Mouse (Mus musculus) urinary bladder, postnatal 36 days (tissue): ENCODE measurements at regions not wholly inside any gene's neighbourhood (a gene's known extent, or its start where the extent isn't known, plus 50 kb on each side); places are given as distances from the start of the nearest gene placed in this dataset.

ENCODE experiments used
- DNase-seq, 2 experiments: peaks; one replicate each; pipeline ENCODE4 v3.0.0; 2022; ENCODE audit warnings: low spot score in 2 of 2, mixed read lengths in 1 of 2

DNA sequence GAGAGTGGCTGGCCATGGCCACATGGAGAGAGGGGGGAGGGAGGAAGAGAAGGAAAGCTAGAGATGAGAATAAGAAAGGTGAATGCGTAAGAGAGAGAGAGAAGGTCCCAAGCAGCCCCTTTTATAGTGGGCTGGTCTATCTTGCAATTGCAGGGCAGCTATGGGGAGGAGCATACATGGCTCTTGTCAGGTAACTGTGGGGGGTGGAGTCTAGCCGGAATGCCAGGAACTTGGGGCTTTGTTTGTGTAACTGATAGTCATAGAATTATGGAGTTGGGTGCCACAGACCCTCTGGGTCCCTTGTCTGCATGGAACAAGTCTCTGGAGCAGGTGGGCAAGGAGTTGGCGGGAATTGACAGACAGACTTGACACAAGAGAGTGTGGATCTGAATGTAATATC lies 2151.8 kb downstream of the 4930444P10Rik start:
- DNase-seq: no peak

DNA sequence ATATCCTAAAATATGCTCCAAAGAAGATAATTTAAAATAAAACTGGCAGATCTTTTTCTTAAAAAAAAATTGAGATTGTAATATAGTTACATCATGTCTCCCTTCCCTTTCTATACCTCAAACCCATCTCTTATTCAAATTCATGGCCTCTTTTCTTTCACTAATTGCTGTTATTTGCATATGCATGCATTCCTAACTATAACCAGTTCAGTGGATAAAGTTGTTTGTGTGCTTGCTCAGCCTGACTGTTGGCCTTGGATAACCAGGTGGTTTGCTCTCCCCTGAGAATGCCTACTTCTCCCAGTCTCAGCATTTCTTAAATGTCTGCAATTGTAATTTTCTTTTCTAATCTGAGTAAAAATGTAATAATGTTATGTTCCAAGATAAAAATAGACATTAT lies 2154.8 kb downstream of the 4930444P10Rik start:
- DNase-seq: no peak

GRCm38 (mm10) chr1:13935938-13936491 lies 2157.1 kb downstream of the 4930444P10Rik start:
- DNase-seq: no peak

DNA sequence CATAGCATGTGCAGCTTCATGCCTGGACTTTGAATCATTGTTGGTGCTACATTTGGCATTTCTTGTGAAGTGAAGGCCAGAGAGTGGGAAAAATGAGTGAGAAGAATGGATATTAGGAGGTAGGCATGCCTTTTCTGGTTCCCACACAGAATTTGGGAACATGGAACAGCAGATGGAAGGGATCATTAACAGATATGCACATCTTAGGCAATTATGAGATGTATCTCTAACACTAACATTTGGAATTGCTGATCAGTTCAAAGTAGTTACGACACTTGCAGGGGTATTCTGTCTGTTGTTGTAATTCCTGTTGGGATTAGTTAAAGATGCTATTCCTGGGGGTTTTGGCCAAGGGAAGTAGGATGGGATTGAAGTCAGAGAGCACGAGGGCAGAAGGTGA lies 2164.4 kb downstream of the 4930444P10Rik start:
- no peak for DNase-seq

DNA sequence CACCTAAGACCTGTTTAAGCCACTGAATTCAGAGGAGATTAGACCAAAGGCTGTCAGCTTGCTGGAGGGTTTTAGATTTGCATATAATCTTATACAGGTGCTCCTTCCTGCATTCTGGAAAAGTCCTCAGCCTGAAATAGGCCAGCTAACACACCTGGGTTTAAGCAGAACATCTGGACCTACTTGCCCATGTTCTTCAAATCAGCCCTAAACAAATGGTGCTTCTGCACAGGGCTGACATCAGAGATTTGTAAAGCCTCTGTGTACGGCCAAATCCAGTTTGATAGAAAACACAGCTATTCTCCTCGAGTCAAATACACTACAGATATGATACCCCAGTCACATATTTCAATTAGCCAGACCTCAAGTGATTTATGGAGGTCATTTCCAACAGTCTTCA lies 2165.2 kb downstream of the 4930444P10Rik start:
- no peak for DNase-seq

DNA sequence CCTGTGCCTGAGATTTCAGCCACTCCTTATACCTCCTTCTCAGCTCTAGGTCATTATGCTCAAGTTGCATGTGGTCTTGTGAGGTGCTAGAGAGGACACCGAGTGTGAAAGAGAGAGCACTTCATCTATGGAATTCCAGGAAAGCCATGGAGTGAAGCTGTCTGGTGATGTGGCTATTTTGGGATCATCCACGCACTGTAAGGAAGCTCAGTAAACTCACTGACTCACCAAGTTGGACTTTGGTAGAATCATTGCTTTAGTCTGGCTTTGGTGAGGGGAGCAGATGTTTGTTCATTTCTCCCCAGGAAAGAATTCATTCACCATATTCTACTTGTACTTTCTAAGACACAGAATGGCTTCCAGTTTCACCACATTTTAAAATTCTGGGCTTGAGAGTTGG lies 2167.1 kb downstream of the 4930444P10Rik start:
- no peak for DNase-seq

DNA sequence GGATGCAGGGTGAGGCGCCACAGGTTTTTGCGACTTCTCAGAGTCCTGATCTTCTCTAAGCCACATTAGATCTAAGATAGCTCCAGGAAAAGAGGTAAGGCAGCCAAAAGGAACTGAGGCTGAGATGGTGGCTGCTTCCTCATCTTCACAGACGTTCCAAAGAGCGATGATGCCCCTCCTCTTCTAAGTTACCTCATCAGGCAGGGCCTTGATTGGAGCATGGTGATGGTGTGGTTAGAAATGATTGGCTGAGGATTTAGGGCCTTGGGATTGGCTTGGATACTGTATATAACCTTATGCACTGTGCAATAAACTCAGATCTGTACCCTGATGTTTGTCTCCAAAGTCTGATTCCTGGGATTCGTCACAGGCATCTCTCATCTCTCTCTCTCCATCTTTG lies 2177.9 kb downstream of the 4930444P10Rik start:
- DNase-seq: no peak

GRCm38 (mm10) chr1:13879126-13879525 lies 2214.0 kb downstream of the 4930444P10Rik start:
- no peak for DNase-seq

DNA sequence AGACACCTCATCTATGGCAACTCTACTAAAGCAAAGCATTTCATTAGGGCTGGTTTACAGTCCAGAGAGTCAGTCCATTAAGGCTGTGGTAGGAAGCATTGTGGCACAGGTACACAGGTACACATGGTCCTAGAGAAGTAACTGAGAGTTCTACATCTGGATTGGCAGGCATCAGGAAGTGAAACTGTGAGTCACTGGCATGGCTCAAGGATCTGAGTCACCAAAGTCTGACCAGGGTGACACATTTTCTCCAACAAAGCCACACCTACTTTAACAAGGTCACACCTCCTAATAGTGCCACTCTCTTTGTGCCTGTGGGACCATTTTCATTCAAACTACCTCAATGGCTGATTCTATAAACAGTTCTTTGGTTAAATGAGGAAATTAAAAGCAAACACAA lies 2219.2 kb downstream of the 4930444P10Rik start:
- DNase-seq: no peak

DNA sequence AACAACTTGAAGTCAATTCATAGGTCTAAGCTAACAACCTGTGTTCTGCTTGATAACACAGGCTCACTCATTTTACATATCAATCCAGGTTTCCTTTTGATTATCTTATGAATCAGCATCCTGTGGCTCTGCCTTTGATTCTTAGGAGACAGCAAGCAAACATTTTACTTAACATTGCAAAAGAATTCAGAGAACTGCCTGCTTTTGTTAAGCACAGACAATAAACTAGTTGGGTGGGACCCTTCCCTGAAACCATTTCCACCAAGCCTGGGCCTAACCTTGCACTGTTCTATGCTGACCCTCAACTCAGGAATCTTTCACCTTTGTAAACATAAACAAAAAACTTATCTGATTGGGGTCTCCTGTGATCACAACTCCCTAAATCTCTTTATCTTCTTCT lies 2220.6 kb downstream of the 4930444P10Rik start:
- no peak for DNase-seq

GRCm38 (mm10) chr1:13870631-13871286 lies 2222.4 kb downstream of the 4930444P10Rik start:
- no peak for DNase-seq

DNA sequence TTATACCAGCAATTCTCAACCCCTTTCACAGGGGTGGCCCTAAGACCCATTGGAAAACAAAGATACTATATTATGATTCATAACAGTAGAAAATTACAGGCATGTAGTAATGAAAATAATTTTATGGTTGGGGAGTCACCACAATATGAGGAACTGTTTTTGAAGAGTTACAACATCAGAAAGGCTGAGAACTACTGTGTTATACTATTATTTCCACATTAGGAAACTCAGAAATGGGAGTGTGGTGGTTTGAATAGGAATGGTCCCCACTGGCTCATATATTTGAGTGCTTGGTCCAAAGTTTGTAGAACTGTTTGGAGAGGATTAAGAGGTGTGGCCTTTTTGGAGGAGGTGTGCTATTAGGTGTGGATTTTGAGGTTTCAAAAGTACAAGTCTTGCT lies 2227.4 kb downstream of the 4930444P10Rik start:
- no peak for DNase-seq

- no peak for DNase-seq
Observed at GRCm38 (mm10) chr1:13863712-13864111, 2229.4 kb downstream of the 4930444P10Rik start.

- DNase-seq: no peak
Observed at GRCm38 (mm10) chr1:13861070-13861511, 2232.0 kb downstream of the 4930444P10Rik start.

DNA sequence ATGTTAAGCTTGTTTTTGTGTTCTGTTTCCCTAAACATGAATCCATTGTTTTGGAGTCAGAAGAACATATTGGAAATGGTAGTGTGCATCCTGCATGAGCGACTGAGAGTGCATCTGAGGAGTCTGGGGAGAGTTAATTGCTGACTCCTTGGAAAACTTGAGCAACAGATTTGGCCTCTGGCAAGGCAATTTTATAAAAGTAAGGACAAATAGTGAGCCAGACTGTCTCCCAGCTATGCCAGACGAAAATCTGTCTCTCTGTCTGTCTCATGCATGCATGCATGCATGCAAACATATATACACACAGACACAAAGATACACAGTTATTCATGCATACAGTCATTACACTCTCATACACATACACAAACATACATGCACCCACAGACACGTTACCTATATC lies 2232.7 kb downstream of the 4930444P10Rik start:
- no peak for DNase-seq

DNA sequence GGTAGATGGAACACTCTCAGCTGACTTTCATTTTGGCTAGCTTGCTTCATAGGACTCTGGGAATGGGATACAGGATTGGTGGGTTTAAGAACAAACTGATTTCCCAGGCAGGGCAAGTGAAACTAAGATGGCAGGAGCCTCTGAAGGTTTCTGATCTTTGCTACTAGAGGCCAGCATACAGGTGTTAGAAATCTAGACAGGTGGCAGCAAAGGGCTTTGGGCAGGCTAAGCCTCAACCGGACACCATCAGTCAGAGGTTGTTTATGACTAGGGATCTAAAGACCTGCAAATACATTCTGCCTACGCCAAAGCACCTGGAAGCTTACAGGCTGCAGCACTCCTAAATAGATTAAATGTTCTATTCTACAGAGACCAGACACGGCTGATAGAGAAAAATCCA lies 2233.4 kb downstream of the 4930444P10Rik start:
- DNase-seq: no peak

- no peak for DNase-seq
Observed at GRCm38 (mm10) chr1:13858371-13859018, 2234.6 kb downstream of the 4930444P10Rik start.

- DNase-seq: no peak
Observed at GRCm38 (mm10) chr1:13856998-13857397, 2236.1 kb downstream of the 4930444P10Rik start.

DNA sequence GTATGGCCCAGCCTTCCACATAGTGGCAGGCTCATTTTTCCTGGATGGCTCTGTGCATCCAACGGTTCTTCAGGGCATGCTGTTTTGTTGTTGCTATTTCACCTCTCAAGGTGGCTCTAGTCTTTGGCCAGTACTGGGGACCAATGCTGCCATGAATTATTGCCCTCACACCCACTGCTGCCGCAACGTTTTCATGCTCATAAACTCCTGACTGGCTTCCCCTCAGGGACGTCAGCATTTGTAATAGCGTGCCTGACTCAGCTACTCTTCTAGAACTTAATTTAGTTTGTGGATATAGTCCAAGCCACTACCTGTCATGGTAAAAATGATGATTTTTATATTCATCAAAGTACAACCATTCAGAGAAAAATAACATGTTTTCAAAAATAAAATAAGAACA lies 2242.0 kb downstream of the 4930444P10Rik start:
- no peak for DNase-seq

DNA sequence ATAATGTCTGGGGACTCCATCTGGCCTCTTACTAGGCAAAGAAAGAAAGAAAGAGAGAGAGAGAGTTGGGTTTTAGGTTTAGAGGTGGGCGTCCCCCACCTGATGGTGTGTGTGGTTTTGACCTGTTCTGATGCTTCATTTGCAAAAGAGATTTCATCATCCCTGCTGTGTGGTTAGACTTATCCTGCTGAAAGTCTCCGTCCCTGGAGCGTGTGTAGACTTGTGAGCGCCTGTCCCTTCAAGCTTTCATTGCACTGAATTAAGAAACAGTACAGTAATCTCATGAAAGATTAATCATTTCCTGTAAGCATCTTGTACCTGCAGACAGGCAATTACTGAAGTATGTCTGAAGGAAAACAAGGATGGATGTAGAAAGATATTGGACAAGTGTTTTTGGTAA lies 2244.1 kb downstream of the 4930444P10Rik start:
- DNase-seq: peak; percentile 33 to 35

DNA sequence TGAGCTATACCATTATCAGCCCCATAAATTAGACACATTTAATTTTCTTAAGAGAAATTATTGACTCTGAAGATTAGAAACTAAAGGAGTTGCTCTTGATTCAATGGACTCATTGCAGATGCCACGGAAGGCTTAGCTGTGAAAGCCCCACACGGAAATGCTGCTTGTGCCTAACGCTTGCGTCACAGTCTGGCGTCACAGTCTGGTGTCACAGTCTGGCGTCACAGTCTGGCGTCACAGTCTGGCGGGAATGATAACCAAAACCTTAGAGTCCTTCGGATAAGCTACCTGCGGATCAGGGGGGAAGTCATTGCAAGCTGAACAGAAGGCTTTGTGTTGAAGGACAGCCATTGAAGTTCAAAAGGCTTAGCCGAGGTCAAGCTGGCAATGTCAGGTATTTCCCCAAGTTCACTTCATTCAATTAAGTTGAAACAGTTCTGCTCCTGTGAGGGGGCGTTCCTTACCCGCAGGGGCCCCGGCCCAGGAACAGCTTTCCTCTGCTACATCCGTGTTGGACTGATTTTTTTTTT lies 2246.7 kb downstream of the 4930444P10Rik start:
- no peak for DNase-seq

- no peak for DNase-seq
Observed at GRCm38 (mm10) chr1:13840309-13840622, 2252.9 kb downstream of the 4930444P10Rik start.

DNA sequence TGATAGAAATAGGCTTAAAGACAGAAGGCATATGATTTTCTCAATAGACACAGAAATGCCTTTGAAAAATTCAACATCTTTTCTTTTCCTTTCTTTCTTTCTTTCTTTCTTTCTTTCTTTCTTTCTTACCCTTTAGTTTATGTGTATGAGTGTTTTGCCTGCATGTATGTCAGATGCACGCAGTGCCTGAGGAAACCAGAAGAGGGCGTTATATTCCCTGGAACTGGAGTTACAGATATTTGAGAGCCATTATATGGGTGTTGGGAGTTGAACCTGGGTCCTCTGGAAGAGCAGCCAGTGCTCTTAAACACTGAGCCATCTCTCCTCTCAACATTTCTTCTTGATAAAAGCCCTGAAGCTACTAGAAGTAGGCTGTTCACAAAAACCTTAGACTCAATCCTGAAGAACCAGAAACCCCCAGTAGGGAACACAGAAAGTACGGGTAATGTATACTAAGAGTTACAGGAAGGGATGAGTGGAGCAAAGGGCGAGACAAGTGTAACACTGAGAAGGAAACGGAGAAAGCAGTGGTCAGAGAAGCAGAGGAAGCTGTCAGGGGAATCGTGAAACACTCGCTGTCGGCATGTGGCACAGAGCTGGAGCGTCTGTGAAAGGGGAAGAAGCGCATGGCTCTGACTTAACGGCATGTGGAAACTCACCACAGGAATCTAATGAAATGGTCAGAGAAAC lies 2253.4 kb downstream of the 4930444P10Rik start:
- no peak for DNase-seq
